Mouse (Mus musculus): ENCODE data around the gene Zmiz1. TPM values are rescaled to one million over a fixed set of nuclear protein-coding genes. Genes with fewer than 3 reads are reported as not detected.

The Zmiz1 gene
- polyA plus RNA-seq, 1 experiment: 0.68 TPM

- no peaks in the 10 kb centered on the region for H3K9me3 ChIP-seq (ENCODE audit: control insufficient read depth, low read length)
- no peak overlapping the region for H3K4me3 ChIP-seq (replicated peaks)
- H3K4me1 ChIP-seq (ENCODE audit: control insufficient read depth): peaks cover 27% of the 10 kb centered on the region
- TF ChIP-seq TAL1 (IDR thresholded peaks at IDR 0.05; ENCODE audit: low read length) (no peak), GATA1 (IDR thresholded peaks at IDR 0.05; ENCODE audit: low read length) (no peak)
- H3K36me3 ChIP-seq (ENCODE audit: control insufficient read depth): no peaks in the 10 kb centered on the region
- no peaks in the 10 kb centered on the region for H3K27me3 ChIP-seq (ENCODE audit: control insufficient read depth)
Observed at GRCm38 (mm10) chr14:25707691-25708181, 248.8 kb downstream of the Zmiz1 start.

GRCm38 (mm10) chr14:25708451-25708850, 249.5 kb downstream of the Zmiz1 start:
- H3K4me3 ChIP-seq (replicated peaks): no peak overlapping the region
- no peaks in the 10 kb centered on the region for H3K27me3 ChIP-seq (ENCODE audit: control insufficient read depth)
- H3K36me3 ChIP-seq (ENCODE audit: control insufficient read depth): no peaks in the 10 kb centered on the region; the same call in 1 of the 2 replicates
- peaks cover 27% of the 10 kb centered on the region for H3K4me1 ChIP-seq (ENCODE audit: control insufficient read depth)
- H3K9me3 ChIP-seq (ENCODE audit: control insufficient read depth, low read length): no peaks in the 10 kb centered on the region
- TF ChIP-seq TAL1 (IDR thresholded peaks at IDR 0.05; ENCODE audit: low read length) (no peak), GATA1 (IDR thresholded peaks at IDR 0.05; ENCODE audit: low read length) (no peak)

GRCm38 (mm10) chr14:25708917-25709316, 249.9 kb downstream of the Zmiz1 start:
- no peaks in the 10 kb centered on the region; the same call in 1 of the 2 replicates for H3K36me3 ChIP-seq (ENCODE audit: control insufficient read depth)
- TF ChIP-seq TAL1 (IDR thresholded peaks at IDR 0.05; ENCODE audit: low read length) (no peak), GATA1 (IDR thresholded peaks at IDR 0.05; ENCODE audit: low read length) (no peak)
- H3K9me3 ChIP-seq (ENCODE audit: control insufficient read depth, low read length): no peaks in the 10 kb centered on the region
- no peak overlapping the region for H3K4me3 ChIP-seq (replicated peaks)
- no peaks in the 10 kb centered on the region for H3K27me3 ChIP-seq (ENCODE audit: control insufficient read depth)
- peaks cover 27% of the 10 kb centered on the region for H3K4me1 ChIP-seq (ENCODE audit: control insufficient read depth)

- Histone ChIP-seq H3K36me3 (ENCODE audit: control insufficient read depth) (peaks cover 8% of the 10 kb centered on the region; the same call in 1 of the 2 replicates), H3K9me3 (ENCODE audit: control insufficient read depth, low read length) (no peaks in the 10 kb centered on the region), H3K4me3 (replicated peaks) (no peak overlapping the region), H3K4me1 (ENCODE audit: control insufficient read depth) (peaks cover 27% of the 10 kb centered on the region), H3K27me3 (ENCODE audit: control insufficient read depth) (no peaks in the 10 kb centered on the region)
- TF ChIP-seq TAL1 (IDR thresholded peaks at IDR 0.05; ENCODE audit: low read length) (no peak), GATA1 (IDR thresholded peaks at IDR 0.05; ENCODE audit: low read length) (no peak)
Observed at GRCm38 (mm10) chr14:25710073-25710472, 251.1 kb downstream of the Zmiz1 start.

GRCm38 (mm10) chr14:25710681-25711080, 251.7 kb downstream of the Zmiz1 start:
- no peaks in the 10 kb centered on the region for H3K27me3 ChIP-seq (ENCODE audit: control insufficient read depth)
- TF ChIP-seq TAL1 (IDR thresholded peaks at IDR 0.05; ENCODE audit: low read length): no peak
- H3K4me1 ChIP-seq (ENCODE audit: control insufficient read depth): peaks cover 27% of the 10 kb centered on the region
- no peak overlapping the region for H3K4me3 ChIP-seq (replicated peaks)
- H3K9me3 ChIP-seq (ENCODE audit: control insufficient read depth, low read length): no peaks in the 10 kb centered on the region
- peaks cover 8% of the 10 kb centered on the region; the same call in 1 of the 2 replicates for H3K36me3 ChIP-seq (ENCODE audit: control insufficient read depth)

GRCm38 (mm10) chr14:25711177-25711576, 252.2 kb downstream of the Zmiz1 start:
- no peaks in the 10 kb centered on the region for H3K27me3 ChIP-seq (ENCODE audit: control insufficient read depth)
- no peak for TF ChIP-seq TAL1 (IDR thresholded peaks at IDR 0.05; ENCODE audit: low read length)
- no peak for TF ChIP-seq GATA1 (IDR thresholded peaks at IDR 0.05; ENCODE audit: low read length)
- H3K9me3 ChIP-seq (ENCODE audit: control insufficient read depth, low read length): no peaks in the 10 kb centered on the region
- no peak overlapping the region for H3K4me3 ChIP-seq (replicated peaks)
- H3K36me3 ChIP-seq (ENCODE audit: control insufficient read depth): peaks cover 8% of the 10 kb centered on the region; the same call in 1 of the 2 replicates
- H3K4me1 ChIP-seq (ENCODE audit: control insufficient read depth): peaks cover 27% of the 10 kb centered on the region

- no peaks in the 10 kb centered on the region for H3K27me3 ChIP-seq (ENCODE audit: control insufficient read depth)
- H3K4me1 ChIP-seq (ENCODE audit: control insufficient read depth): peaks cover 27% of the 10 kb centered on the region
- no peak overlapping the region for H3K4me3 ChIP-seq (replicated peaks)
- no peak for TF ChIP-seq TAL1 (IDR thresholded peaks at IDR 0.05; ENCODE audit: low read length)
- TF ChIP-seq GATA1 (IDR thresholded peaks at IDR 0.05; ENCODE audit: low read length): no peak
- peaks cover 8% of the 10 kb centered on the region; the same call in 1 of the 2 replicates for H3K36me3 ChIP-seq (ENCODE audit: control insufficient read depth)
- no peaks in the 10 kb centered on the region for H3K9me3 ChIP-seq (ENCODE audit: control insufficient read depth, low read length)
Observed at GRCm38 (mm10) chr14:25711602-25712001, 252.6 kb downstream of the Zmiz1 start.

- Histone ChIP-seq H3K36me3 (ENCODE audit: control insufficient read depth) (peaks cover 8% of the 10 kb centered on the region; the same call in 1 of the 2 replicates), H3K9me3 (ENCODE audit: control insufficient read depth, low read length) (no peaks in the 10 kb centered on the region), H3K4me1 (ENCODE audit: control insufficient read depth) (peaks cover 27% of the 10 kb centered on the region), H3K27me3 (ENCODE audit: control insufficient read depth) (no peaks in the 10 kb centered on the region), H3K4me3 (replicated peaks) (no peak overlapping the region)
- no peak for TF ChIP-seq TAL1 (IDR thresholded peaks at IDR 0.05; ENCODE audit: low read length)
- TF ChIP-seq GATA1 (IDR thresholded peaks at IDR 0.05; ENCODE audit: low read length): no peak
Observed at GRCm38 (mm10) chr14:25713443-25713842, 254.5 kb downstream of the Zmiz1 start.

Other genes with a start within 250 kb of the Zmiz1 start
- 0.67 and 0.71 TPM in 2 replicates for gene Ppif, start 235.0 kb downstream of the Zmiz1 start, polyA plus RNA-seq (2012)